Mouse (Mus musculus): ENCODE measurements at regions not wholly inside any gene's neighbourhood (a gene's known extent, or its start where the extent isn't known, plus 50 kb on each side); places are given as distances from the start of the nearest gene placed in this dataset.

GRCm38 (mm10) chr19:15366951-15367350 is 580.2 kb downstream of the Psat1 start:
- no peak for TF ChIP-seq GATA1 (IDR thresholded peaks at IDR 0.05; ENCODE audit: borderline replicate concordance, low read length)
- TF ChIP-seq FLI1 (IDR thresholded peaks at IDR 0.05; ENCODE audit: low read length), result no peak

Data from megakaryocyte, embryonic 14.5 days (primary cell).